Mouse (Mus musculus): ENCODE measurements around the gene Efna2. TPM values are rescaled to one million over a fixed set of nuclear protein-coding genes. Genes with fewer than 3 reads are reported as not detected.

Efna2 gene
- polyA plus RNA-seq, 1 experiment: 11.2 TPM

DNA sequence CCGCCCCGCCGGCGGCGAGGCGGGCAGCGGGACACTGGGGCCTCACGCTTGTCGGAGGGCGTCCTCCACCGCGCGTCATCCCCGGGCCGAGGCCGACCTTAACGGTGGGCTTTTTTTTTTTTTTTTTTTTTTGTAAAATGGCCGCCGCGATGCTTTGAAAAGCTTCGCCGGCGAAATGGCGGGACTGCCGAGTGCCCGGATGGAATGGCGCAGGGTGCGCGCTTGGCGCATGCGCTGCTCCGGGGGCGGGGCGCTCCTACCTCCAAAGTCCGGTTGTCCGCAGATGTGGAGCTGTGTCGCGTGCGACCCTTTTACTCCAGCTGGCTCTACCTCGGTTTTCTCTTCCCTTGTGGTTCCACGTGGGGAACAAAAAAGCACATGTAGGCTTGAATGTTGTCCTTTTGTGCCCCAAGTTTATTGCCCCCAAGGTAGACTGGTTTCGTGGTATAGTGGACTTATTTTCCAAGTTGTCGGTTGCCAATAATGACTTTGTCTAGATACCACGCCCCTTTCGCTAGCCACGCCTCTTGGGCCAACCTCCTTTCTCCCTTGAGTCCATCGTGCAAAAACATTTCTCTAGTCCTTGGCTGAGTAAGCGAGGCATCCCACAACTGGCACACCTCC, 11.1 kb upstream of the Efna2 start:
- Histone ChIP-seq H3K27ac (ENCODE audit: insufficient read depth, low read length) (peak overlapping the region; percentile 48), H3K4me1 (ENCODE audit: control insufficient read depth, insufficient read depth, low read length) (peaks cover 9% of the 10 kb centered on the region), H3K27me3 (ENCODE audit: control insufficient read depth, insufficient read depth, low read length, poor library complexity, severe bottlenecking) (no peaks in the 10 kb centered on the region)

GRCm38 (mm10) chr10:80169070-80169469, 10.2 kb upstream of the Efna2 start:
- no peaks in the 10 kb centered on the region for H3K27me3 ChIP-seq (ENCODE audit: control insufficient read depth, insufficient read depth, low read length, poor library complexity, severe bottlenecking)
- H3K4me1 ChIP-seq (ENCODE audit: control insufficient read depth, insufficient read depth, low read length): peaks cover 5% of the 10 kb centered on the region
- H3K36me3 ChIP-seq (ENCODE audit: control insufficient read depth, insufficient read depth, low read length, poor library complexity, severe bottlenecking): peaks cover 11% of the 10 kb centered on the region
- no peaks in the 10 kb centered on the region for H3K9me3 ChIP-seq (replicated peaks; ENCODE audit: control insufficient read depth, insufficient read depth, low read length, poor library complexity, severe bottlenecking)
- no peak overlapping the region for H3K4me3 ChIP-seq (ENCODE audit: low read depth, low read length)
- no peak overlapping the region for H3K27ac ChIP-seq (ENCODE audit: insufficient read depth, low read length)
- no peak for TF ChIP-seq POLR2A (IDR thresholded peaks at IDR 0.05; ENCODE audit: insufficient read depth, low read length)
- TF ChIP-seq CTCF (IDR thresholded peaks at IDR 0.05; ENCODE audit: low read depth, low read length): no peak
- TF ChIP-seq EP300 (IDR thresholded peaks at IDR 0.05; ENCODE audit: insufficient read depth, low read depth, low read length): no peak
- peak overlapping the region; percentile 93; the same call in 1 of the 2 replicates for H3K9ac ChIP-seq (ENCODE audit: low read depth, poor library complexity, severe bottlenecking)

More for the DNA sequence above, 11.1 kb upstream of the Efna2 start:
- H3K4me3 ChIP-seq (ENCODE audit: low read depth, low read length): peak overlapping the region; percentile 85
- 0 out of 2 replicates have a peak, but pooled peaks have one; percentile 9 for TF ChIP-seq EP300 (IDR thresholded peaks at IDR 0.05; ENCODE audit: insufficient read depth, low read depth, low read length)
- TF ChIP-seq POLR2A (IDR thresholded peaks at IDR 0.05; ENCODE audit: insufficient read depth, low read length): no peak
- no peak for TF ChIP-seq CTCF (IDR thresholded peaks at IDR 0.05; ENCODE audit: low read depth, low read length)
- H3K36me3 ChIP-seq (ENCODE audit: control insufficient read depth, insufficient read depth, low read length, poor library complexity, severe bottlenecking): peaks cover 11% of the 10 kb centered on the region
- no peaks in the 10 kb centered on the region for H3K9me3 ChIP-seq (replicated peaks; ENCODE audit: control insufficient read depth, insufficient read depth, low read length, poor library complexity, severe bottlenecking)
- peak overlapping the region; percentile 93 for H3K9ac ChIP-seq (ENCODE audit: low read depth, poor library complexity, severe bottlenecking)

- H3K9ac ChIP-seq (ENCODE audit: low read depth, poor library complexity, severe bottlenecking): no peak overlapping the region
- H3K4me3 ChIP-seq (ENCODE audit: low read depth, low read length): no peak overlapping the region
- H3K27ac ChIP-seq (ENCODE audit: insufficient read depth, low read length): no peak overlapping the region
- peaks cover 4% of the 10 kb centered on the region for H3K4me1 ChIP-seq (ENCODE audit: control insufficient read depth, insufficient read depth, low read length)
- no peak for TF ChIP-seq CTCF (IDR thresholded peaks at IDR 0.05; ENCODE audit: low read depth, low read length)
- no peak for TF ChIP-seq EP300 (IDR thresholded peaks at IDR 0.05; ENCODE audit: insufficient read depth, low read depth, low read length)
- H3K9me3 ChIP-seq (replicated peaks; ENCODE audit: control insufficient read depth, insufficient read depth, low read length, poor library complexity, severe bottlenecking): no peaks in the 10 kb centered on the region
- H3K27me3 ChIP-seq (ENCODE audit: control insufficient read depth, insufficient read depth, low read length, poor library complexity, severe bottlenecking): no peaks in the 10 kb centered on the region
- peaks cover 11% of the 10 kb centered on the region for H3K36me3 ChIP-seq (ENCODE audit: control insufficient read depth, insufficient read depth, low read length, poor library complexity, severe bottlenecking)
Measured at GRCm38 (mm10) chr10:80169651-80170050, 9.6 kb upstream of the Efna2 start.

- H3K27me3 ChIP-seq (ENCODE audit: control insufficient read depth, insufficient read depth, low read length, poor library complexity, severe bottlenecking): no peaks in the 10 kb centered on the region
- H3K9ac ChIP-seq (ENCODE audit: low read depth, poor library complexity, severe bottlenecking): no peak overlapping the region
- no peaks in the 10 kb centered on the region for H3K9me3 ChIP-seq (replicated peaks; ENCODE audit: control insufficient read depth, insufficient read depth, low read length, poor library complexity, severe bottlenecking)
- peaks cover 11% of the 10 kb centered on the region for H3K36me3 ChIP-seq (ENCODE audit: control insufficient read depth, insufficient read depth, low read length, poor library complexity, severe bottlenecking)
- H3K4me1 ChIP-seq (ENCODE audit: control insufficient read depth, insufficient read depth, low read length): peaks cover 4% of the 10 kb centered on the region
- TF ChIP-seq CTCF (IDR thresholded peaks at IDR 0.05; ENCODE audit: low read depth, low read length): no peak
- no peak overlapping the region for H3K27ac ChIP-seq (ENCODE audit: insufficient read depth, low read length)
- no peak overlapping the region for H3K4me3 ChIP-seq (ENCODE audit: low read depth, low read length)
Measured at GRCm38 (mm10) chr10:80170052-80170451, 9.2 kb upstream of the Efna2 start.

GRCm38 (mm10) chr10:80170601-80171021, 8.7 kb upstream of the Efna2 start:
- Histone ChIP-seq H3K9me3 (replicated peaks; ENCODE audit: control insufficient read depth, insufficient read depth, low read length, poor library complexity, severe bottlenecking) (no peaks in the 10 kb centered on the region), H3K4me3 (ENCODE audit: low read depth, low read length) (no peak overlapping the region), H3K36me3 (ENCODE audit: control insufficient read depth, insufficient read depth, low read length, poor library complexity, severe bottlenecking) (peaks cover 11% of the 10 kb centered on the region), H3K27ac (ENCODE audit: insufficient read depth, low read length) (no peak overlapping the region), H3K4me1 (ENCODE audit: control insufficient read depth, insufficient read depth, low read length) (peaks cover 3% of the 10 kb centered on the region), H3K27me3 (ENCODE audit: control insufficient read depth, insufficient read depth, low read length, poor library complexity, severe bottlenecking) (no peaks in the 10 kb centered on the region), H3K9ac (ENCODE audit: low read depth, poor library complexity, severe bottlenecking) (no peak overlapping the region)
- TF ChIP-seq CTCF (IDR thresholded peaks at IDR 0.05; ENCODE audit: low read depth, low read length) (no peak), POLR2A (IDR thresholded peaks at IDR 0.05; ENCODE audit: insufficient read depth, low read length) (no peak), EP300 (IDR thresholded peaks at IDR 0.05; ENCODE audit: insufficient read depth, low read depth, low read length) (no peak)

- TF ChIP-seq POLR2A (IDR thresholded peaks at IDR 0.05; ENCODE audit: insufficient read depth, low read length) (no peak), CTCF (IDR thresholded peaks at IDR 0.05; ENCODE audit: low read depth, low read length) (no peak), EP300 (IDR thresholded peaks at IDR 0.05; ENCODE audit: insufficient read depth, low read depth, low read length) (no peak)
- Histone ChIP-seq H3K36me3 (ENCODE audit: control insufficient read depth, insufficient read depth, low read length, poor library complexity, severe bottlenecking) (peaks cover 11% of the 10 kb centered on the region), H3K4me1 (ENCODE audit: control insufficient read depth, insufficient read depth, low read length) (peaks cover 2% of the 10 kb centered on the region), H3K27me3 (ENCODE audit: control insufficient read depth, insufficient read depth, low read length, poor library complexity, severe bottlenecking) (no peaks in the 10 kb centered on the region), H3K4me3 (ENCODE audit: low read depth, low read length) (peak overlapping the region; percentile 35), H3K9me3 (replicated peaks; ENCODE audit: control insufficient read depth, insufficient read depth, low read length, poor library complexity, severe bottlenecking) (no peaks in the 10 kb centered on the region), H3K27ac (ENCODE audit: insufficient read depth, low read length) (no peak overlapping the region), H3K9ac (ENCODE audit: low read depth, poor library complexity, severe bottlenecking) (peak overlapping the region; percentile 44; the same call in 1 of the 2 replicates)
Measured at GRCm38 (mm10) chr10:80171252-80171651, 8.0 kb upstream of the Efna2 start.

Measured in ES-Bruce4 (cell line).